Mouse (Mus musculus) left cerebral cortex, adult 2 months (tissue): ENCODE measurements at regions not wholly inside any gene's neighbourhood (a gene's known extent, or its start where the extent isn't known, plus 50 kb on each side); places are given as distances from the start of the nearest gene placed in this dataset.

ENCODE experiments used
- DNase-seq, 2 experiments: peaks; one replicate each; pipeline ENCODE4 v3.0.0; 2021 to 2022; ENCODE audit warnings: low spot score in 2 of 2, mixed read lengths in 1 of 2; ENCODE audit errors: extremely low spot score in 1 of 2
- H3K27ac ChIP-seq: fragments of 200-600 bp; 2 replicates; pipeline ENCODE4 v1.8.1; 2022
- H3K4me3 ChIP-seq: fragments of 200-600 bp; 2 replicates; pipeline ENCODE4 v1.8.1; 2022
- CTCF ChIP-seq: fragments of 200-600 bp; IDR thresholded peaks from 2 replicates; pipeline ENCODE4 v1.8.1; 2022; ENCODE audit warnings: antibody characterized with exemption, mild to moderate bottlenecking, moderate library complexity
- intact Hi-C: fragments of 180-260 bp; cut with DNase I; formaldehyde crosslinking; loops from one replicate; pipeline ENCODE4 v1.15.1; 2025

- Histone ChIP-seq H3K4me3 (no peak overlapping the region), H3K27ac (no peak overlapping the region)
- no peak for DNase-seq
- intact Hi-C loops = loop anchor here (2.0 kb wide), 1 partner anchor 86 kb away; no protein-coding TSS in a partner anchor
- no peak for TF ChIP-seq CTCF
These were observed 302.6 kb upstream of the Camk1g start for GRCm38 (mm10) chr1:193672681-193673080.

GRCm38 (mm10) chr1:193671816-193672254 lies 301.7 kb upstream of the Camk1g start:
- Histone ChIP-seq H3K27ac (0 out of 2 replicates have a peak overlapping the region, but pooled peaks have one; percentile 36), H3K4me3 (no peak overlapping the region)
- DNase-seq = no peak
- TF ChIP-seq CTCF = no peak
- intact Hi-C loops = loop anchor here (2.0 kb wide), 1 partner anchor 85 kb away; no protein-coding TSS in a partner anchor

- intact Hi-C loops = no loop called here
- DNase-seq = no peak
- H3K27ac ChIP-seq = peak overlapping the region; percentile 44; the same call in 1 of the 2 replicates
- no peak for TF ChIP-seq CTCF
- H3K4me3 ChIP-seq = no peak overlapping the region
These were observed 300.9 kb upstream of the Camk1g start for GRCm38 (mm10) chr1:193671046-193671445.

GRCm38 (mm10) chr1:193670008-193670407 lies 299.9 kb upstream of the Camk1g start:
- intact Hi-C loops = no loop called here
- DNase-seq = no peak
- no peak for TF ChIP-seq CTCF
- H3K4me3 ChIP-seq = no peak overlapping the region
- no peak overlapping the region; the same call in 1 of the 2 replicates for H3K27ac ChIP-seq

- no peak for TF ChIP-seq CTCF
- intact Hi-C loops = no loop called here
- H3K4me3 ChIP-seq = no peak overlapping the region
- no peak for DNase-seq
- H3K27ac ChIP-seq = no peak overlapping the region
These were observed 298.7 kb upstream of the Camk1g start for GRCm38 (mm10) chr1:193668841-193669240.

- no peak overlapping the region for H3K4me3 ChIP-seq
- no peak for DNase-seq
- TF ChIP-seq CTCF = no peak
- H3K27ac ChIP-seq = no peak overlapping the region
- intact Hi-C loops = no loop called here
These were observed 295.8 kb upstream of the Camk1g start for GRCm38 (mm10) chr1:193665854-193666253.

GRCm38 (mm10) chr1:193664569-193664968 lies 294.5 kb upstream of the Camk1g start:
- H3K27ac ChIP-seq = no peak overlapping the region
- TF ChIP-seq CTCF = no peak
- intact Hi-C loops = no loop called here

GRCm38 (mm10) chr1:193663587-193663986 lies 293.5 kb upstream of the Camk1g start:
- intact Hi-C loops = no loop called here

More at GRCm38 (mm10) chr1:193664569-193664968, 294.5 kb upstream of the Camk1g start:
- no peak overlapping the region for H3K4me3 ChIP-seq
- DNase-seq = no peak

GRCm38 (mm10) chr1:193662166-193662890 lies 292.2 kb upstream of the Camk1g start:
- intact Hi-C loops = no loop called here
- Histone ChIP-seq H3K27ac (no peak overlapping the region), H3K4me3 (no peak overlapping the region)
- DNase-seq = no peak
- TF ChIP-seq CTCF = no peak

More at GRCm38 (mm10) chr1:193663587-193663986, 293.5 kb upstream of the Camk1g start:
- no peak for DNase-seq
- H3K4me3 ChIP-seq = no peak overlapping the region
- no peak overlapping the region for H3K27ac ChIP-seq
- no peak for TF ChIP-seq CTCF

- Histone ChIP-seq H3K27ac (no peak overlapping the region), H3K4me3 (no peak overlapping the region)
- TF ChIP-seq CTCF = no peak
- DNase-seq = no peak
- intact Hi-C loops = no loop called here
These were observed 291.3 kb upstream of the Camk1g start for GRCm38 (mm10) chr1:193661377-193661776.

GRCm38 (mm10) chr1:193655076-193655677 lies 285.1 kb upstream of the Camk1g start:
- no peak for DNase-seq
- intact Hi-C loops = no loop called here
- H3K4me3 ChIP-seq = no peak overlapping the region
- no peak overlapping the region for H3K27ac ChIP-seq
- TF ChIP-seq CTCF = no peak

- DNase-seq = no peak
- intact Hi-C loops = no loop called here
- H3K27ac ChIP-seq = no peak overlapping the region
- TF ChIP-seq CTCF = peak; percentile 31
- H3K4me3 ChIP-seq = no peak overlapping the region
These were observed 280.2 kb upstream of the Camk1g start for GRCm38 (mm10) chr1:193650275-193650674.
